Mouse (Mus musculus) embryonic facial prominence, embryonic 11.5 days (tissue): ENCODE data around the gene Adcy1. TPM values are rescaled to one million over a fixed set of nuclear protein-coding genes. Genes with fewer than 3 reads are reported as not detected.
A peak's percentile ranks its signal among the peaks of the same experiment; 100 is the strongest.

ENCODE experiments used
- ATAC-seq: fragments of 200-750 bp; cut with Nextera tagmentation; replicated peaks from 2 replicates; pipeline ENCODE4 v1.8.0; 2017; ENCODE audit warnings: low read depth; ENCODE audit not compliant: insufficient number of reproducible peaks, low FRiP score, low TSS enrichment
- DNase-seq: peaks from one replicate; pipeline ENCODE4 v3.0.0-alpha.2; 2015; ENCODE audit warnings: low spot score
- H3K27ac ChIP-seq: fragments of 300-500 bp; sonication (generic); replicated peaks from 2 replicates; pipeline ENCODE4 v1.5.1; 2014; ENCODE audit warnings: mild to moderate bottlenecking, low read depth, low read length, control low read depth
- H3K27me3 ChIP-seq: fragments of 300-500 bp; sonication (generic); 2 replicates; pipeline ENCODE4 v1.6.1; 2014; ENCODE audit warnings: mild to moderate bottlenecking, low read length, moderate library complexity, mixed read lengths; ENCODE audit not compliant: control insufficient read depth, insufficient read depth
- H3K36me3 ChIP-seq: fragments of 300-500 bp; sonication (generic); replicated peaks from 2 replicates; pipeline ENCODE4 v1.6.1; 2014; ENCODE audit warnings: low read depth, mild to moderate bottlenecking, low read length, moderate library complexity, mixed read lengths; ENCODE audit not compliant: control insufficient read depth, insufficient read depth
- H3K4me1 ChIP-seq: fragments of 300-500 bp; sonication (generic); 2 replicates; pipeline ENCODE4 v1.6.1; 2014; ENCODE audit warnings: low read length, mixed read lengths; ENCODE audit not compliant: control insufficient read depth, insufficient read depth
- H3K4me2 ChIP-seq: fragments of 300-500 bp; sonication (generic); 2 replicates; pipeline ENCODE4 v1.6.1; 2014; ENCODE audit warnings: low read depth, mild to moderate bottlenecking, control low read depth, low read length, moderate library complexity
- H3K4me3 ChIP-seq: fragments of 300-500 bp; sonication (generic); 2 replicates; pipeline ENCODE4 v1.5.1; 2014; ENCODE audit warnings: low read depth, low read length, control low read depth
- H3K9ac ChIP-seq: fragments of 300-500 bp; sonication (generic); replicated peaks from 2 replicates; pipeline ENCODE4 v1.6.1; 2014; ENCODE audit warnings: mild to moderate bottlenecking, control low read depth, low read length
- H3K9me3 ChIP-seq: fragments of 300-500 bp; sonication (generic); replicated peaks from 2 replicates; pipeline ENCODE4 v1.6.1; 2016; ENCODE audit warnings: mild to moderate bottlenecking, low read length, inconsistent platforms, mixed read lengths; ENCODE audit not compliant: control insufficient read depth
- WGBS: fragments of 180-500 bp; shearing (Covaris S2); extraction: QIAGEN DNeasy Blood & Tissue Kit; methylation state at CpG from one replicate; pipeline ENCODE4 v1.1.7; 2014; 5-methylcytosine and 5-hydroxymethylcytosine counted together
- polyA plus RNA-seq: library from polyadenylated mRNA; unstranded; fragments of >200 nt; fragmentation: Nextera tagmentation; extraction: Ambion mirVana; gene quantifications from 2 replicates; pipeline ENCODE4 v1.2.1, GENCODE M21; 2014

The Adcy1 gene
- polyA plus RNA-seq, 1 experiment from 2014 or later = 1.3 TPM

DNA sequence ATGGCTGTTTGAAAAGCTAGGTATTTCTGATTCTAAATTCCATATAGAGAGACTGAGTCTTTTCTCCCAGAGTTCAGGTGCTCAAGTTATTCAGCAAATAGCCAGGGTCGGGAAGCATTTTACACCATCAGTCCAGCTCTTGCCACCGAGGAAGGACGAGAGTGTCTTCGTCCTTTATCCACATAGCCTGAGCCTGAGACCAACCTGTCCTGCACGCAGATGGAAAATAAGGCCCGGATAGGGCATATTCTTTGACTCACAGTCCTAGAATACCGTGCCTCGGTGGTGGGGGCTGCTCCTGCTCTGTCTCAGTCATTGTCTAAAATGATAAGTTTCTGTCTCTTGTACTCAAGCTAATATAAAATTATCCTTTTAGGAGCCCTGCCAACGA lies 137.1 kb downstream of the Adcy1 start:
- no peak for DNase-seq
- no peak for ATAC-seq
- Histone ChIP-seq H3K9me3 (no peaks in the 10 kb centered on the region), H3K9ac (no peak overlapping the region), H3K36me3 (no peaks in the 10 kb centered on the region), H3K27ac (no peak overlapping the region), H3K4me1 (no peaks in the 10 kb centered on the region), H3K4me3 (no peak overlapping the region), H3K27me3 (no peaks in the 10 kb centered on the region), H3K4me2 (no peak overlapping the region)
- WGBS = 84% methylated on average over 9 of the region's 9 CpGs

DNA sequence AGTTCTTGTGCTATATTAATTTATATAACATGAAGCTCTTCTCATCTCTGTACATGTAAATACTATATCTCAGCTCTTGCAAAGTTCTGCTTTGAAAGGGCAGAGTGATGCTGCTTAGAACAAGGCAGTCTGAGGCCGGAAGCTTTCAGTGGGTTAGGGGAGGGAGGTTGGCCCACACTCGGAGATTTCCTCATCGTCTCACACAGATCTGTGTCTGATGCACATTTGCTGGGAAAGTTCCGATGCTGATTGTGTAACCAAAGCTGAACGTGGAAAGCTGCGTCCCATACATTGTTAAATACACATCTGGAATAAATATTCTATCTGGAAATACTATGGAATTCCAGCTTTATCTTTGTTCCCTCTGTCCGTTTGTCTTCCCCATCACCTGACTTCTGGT lies 138.9 kb downstream of the Adcy1 start:
- WGBS = 63% methylated on average over 7 of the region's 7 CpGs
- ATAC-seq = no peak
- Histone ChIP-seq H3K9ac (no peak overlapping the region), H3K9me3 (no peaks in the 10 kb centered on the region), H3K4me3 (no peak overlapping the region), H3K4me2 (no peak overlapping the region), H3K4me1 (no peaks in the 10 kb centered on the region), H3K27me3 (no peaks in the 10 kb centered on the region), H3K27ac (no peak overlapping the region), H3K36me3 (no peaks in the 10 kb centered on the region)
- no peak for DNase-seq

DNA sequence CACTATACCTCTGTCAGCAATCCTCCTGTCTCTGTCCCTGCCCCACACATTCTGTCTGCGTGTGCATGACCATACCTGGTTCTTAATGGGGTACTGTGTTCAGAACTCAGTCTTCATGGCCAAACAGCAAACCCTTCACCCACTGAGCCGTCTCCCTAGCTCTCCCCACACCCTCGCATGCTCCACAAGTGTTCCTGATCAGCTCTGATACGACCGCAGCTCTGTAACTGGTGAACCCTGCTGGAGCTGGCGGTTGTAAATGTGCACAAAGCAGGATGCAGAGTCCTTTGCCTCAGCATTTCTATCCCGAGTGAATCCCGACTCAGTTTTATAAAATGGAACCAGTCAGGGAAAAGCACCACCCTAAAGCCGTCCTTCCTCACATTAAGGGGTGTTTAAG lies 140.6 kb downstream of the Adcy1 start:
- H3K4me1 ChIP-seq = no peaks in the 10 kb centered on the region
- no peak overlapping the region for H3K27ac ChIP-seq
- H3K4me2 ChIP-seq = no peak overlapping the region
- H3K9me3 ChIP-seq = no peaks in the 10 kb centered on the region
- ATAC-seq = no peak
- no peak overlapping the region for H3K9ac ChIP-seq
- H3K36me3 ChIP-seq = no peaks in the 10 kb centered on the region
- H3K27me3 ChIP-seq = no peaks in the 10 kb centered on the region
- no peak overlapping the region for H3K4me3 ChIP-seq
- WGBS = 88% methylated on average over 9 of the region's 9 CpGs
- no peak for DNase-seq

DNA sequence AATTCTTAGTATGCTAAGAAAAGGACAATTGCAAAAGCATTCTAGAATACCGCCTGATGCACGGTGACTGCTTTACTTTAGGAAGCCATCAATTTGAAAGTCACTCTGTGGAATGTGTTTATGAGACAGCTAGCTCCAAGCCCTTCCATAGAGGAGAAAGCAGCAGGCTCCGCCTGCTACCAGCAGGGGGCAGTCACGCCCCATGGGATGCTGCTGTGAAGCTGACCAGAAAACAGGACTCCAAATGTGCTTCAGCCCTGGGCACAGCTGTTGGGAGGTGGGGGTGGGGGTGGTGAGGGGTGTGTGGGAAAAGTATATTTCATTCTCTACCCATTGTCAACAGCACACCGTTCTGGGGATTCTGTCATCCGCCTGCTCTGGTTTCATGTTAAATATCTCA lies 147.1 kb downstream of the Adcy1 start:
- Histone ChIP-seq H3K4me2 (no peak overlapping the region), H3K36me3 (no peaks in the 10 kb centered on the region), H3K27me3 (peaks cover 18% of the 10 kb centered on the region), H3K4me3 (no peak overlapping the region), H3K4me1 (no peaks in the 10 kb centered on the region), H3K9me3 (no peaks in the 10 kb centered on the region), H3K27ac (no peak overlapping the region), H3K9ac (no peak overlapping the region)
- 23% methylated on average over 6 of the region's 6 CpGs for WGBS
- ATAC-seq (no peak), DNase-seq (peak; percentile 82)

DNA sequence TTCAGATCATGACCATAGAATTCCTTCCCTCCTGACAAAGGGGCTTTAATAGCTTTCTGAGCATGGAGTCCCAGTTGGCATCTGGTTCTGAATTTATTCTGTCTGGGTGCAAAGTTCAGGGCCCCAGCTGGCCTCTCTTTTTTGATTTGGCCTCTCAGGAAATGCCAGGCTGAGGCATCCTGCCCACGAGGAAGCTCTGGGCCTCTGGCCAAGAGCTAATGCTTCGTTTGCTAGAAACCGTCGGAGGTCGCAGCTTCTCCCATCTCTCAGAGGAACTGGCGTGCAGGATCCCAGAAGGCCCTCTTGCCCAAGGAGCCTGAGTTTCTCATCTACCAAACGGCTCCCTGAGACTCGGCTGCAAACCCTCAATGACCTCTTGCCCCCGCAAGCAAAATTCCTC lies 147.9 kb downstream of the Adcy1 start:
- no peak overlapping the region for H3K4me2 ChIP-seq
- no peaks in the 10 kb centered on the region for H3K9me3 ChIP-seq
- H3K4me3 ChIP-seq = no peak overlapping the region
- H3K4me1 ChIP-seq = no peaks in the 10 kb centered on the region
- no peak overlapping the region for H3K9ac ChIP-seq
- ATAC-seq (no peak), DNase-seq (no peak)
- peaks cover 18% of the 10 kb centered on the region for H3K27me3 ChIP-seq
- no peak overlapping the region for H3K27ac ChIP-seq
- H3K36me3 ChIP-seq = no peaks in the 10 kb centered on the region
- WGBS = 12% methylated on average over 9 of the region's 9 CpGs

DNA sequence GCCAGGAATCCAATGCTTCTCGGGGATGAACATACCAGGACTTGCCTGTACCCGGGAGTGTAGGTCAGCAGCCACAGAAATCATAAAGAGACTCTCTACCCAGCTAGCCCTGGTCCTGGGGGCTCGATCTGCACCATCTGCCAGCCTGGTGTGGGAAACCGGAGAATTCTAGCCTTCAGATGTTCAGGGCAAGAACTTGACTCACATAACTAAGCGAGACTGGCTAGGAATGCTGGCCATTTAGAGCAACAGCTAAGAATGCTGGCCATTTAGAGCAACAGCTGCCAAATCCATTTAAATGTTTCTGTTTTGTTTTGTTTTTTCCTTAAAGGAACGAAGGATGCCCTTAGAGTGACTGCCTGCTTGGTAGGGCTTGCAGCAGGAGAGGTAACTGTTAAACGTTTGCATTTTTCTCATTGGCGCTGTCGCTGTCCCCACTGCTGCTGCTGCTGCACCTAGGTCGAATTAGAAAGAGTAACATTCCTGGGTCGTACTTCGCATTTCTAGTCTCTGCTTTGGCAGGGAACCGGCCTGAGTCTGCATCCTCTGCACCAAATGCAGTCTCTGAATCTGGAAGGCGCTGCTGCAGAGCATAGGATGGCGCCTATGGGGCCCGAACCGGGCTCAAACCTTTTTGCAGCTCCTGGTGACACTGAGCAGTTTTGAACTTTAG lies 149.0 kb downstream of the Adcy1 start:
- Histone ChIP-seq H3K4me3 (peak overlapping the region; percentile 54), H3K4me1 (no peaks in the 10 kb centered on the region), H3K27ac (no peak overlapping the region), H3K9ac (no peak overlapping the region; the same call in 1 of the 2 replicates), H3K36me3 (no peaks in the 10 kb centered on the region), H3K27me3 (peaks cover 18% of the 10 kb centered on the region), H3K4me2 (peak overlapping the region; percentile 22; the same call in 1 of the 2 replicates), H3K9me3 (no peaks in the 10 kb centered on the region)
- DNase-seq (peak; percentile 31), ATAC-seq (no peak)
- 14% methylated on average over 17 of the region's 17 CpGs for WGBS

DNA sequence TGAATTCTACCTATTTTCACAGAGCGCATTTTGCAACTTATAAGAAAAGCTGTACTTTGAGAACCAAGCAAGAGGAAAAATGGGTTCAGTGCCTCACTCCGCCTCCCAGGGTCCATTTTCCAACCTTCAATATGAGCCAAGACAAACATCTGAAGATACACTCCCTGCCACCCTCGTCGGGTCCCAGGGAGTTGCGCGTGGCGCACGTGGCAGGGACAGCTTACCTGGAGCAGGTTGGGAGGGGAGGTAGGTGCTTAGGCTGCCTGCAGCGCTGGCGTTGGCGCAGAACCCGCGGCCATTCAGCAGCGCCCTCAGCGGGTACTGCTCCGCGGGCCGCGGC lies 149.8 kb downstream of the Adcy1 start:
- no peaks in the 10 kb centered on the region for H3K36me3 ChIP-seq
- H3K4me2 ChIP-seq = peak overlapping the region; percentile 91
- no peak for DNase-seq
- WGBS = 2% methylated on average over 18 of the region's 19 CpGs
- no peaks in the 10 kb centered on the region for H3K4me1 ChIP-seq
- H3K9me3 ChIP-seq = no peaks in the 10 kb centered on the region
- peak overlapping the region; percentile 61 for H3K9ac ChIP-seq
- peak overlapping the region; percentile 54 for H3K4me3 ChIP-seq
- no peak overlapping the region for H3K27ac ChIP-seq
- ATAC-seq = no peak
- peaks cover 18% of the 10 kb centered on the region for H3K27me3 ChIP-seq

DNA sequence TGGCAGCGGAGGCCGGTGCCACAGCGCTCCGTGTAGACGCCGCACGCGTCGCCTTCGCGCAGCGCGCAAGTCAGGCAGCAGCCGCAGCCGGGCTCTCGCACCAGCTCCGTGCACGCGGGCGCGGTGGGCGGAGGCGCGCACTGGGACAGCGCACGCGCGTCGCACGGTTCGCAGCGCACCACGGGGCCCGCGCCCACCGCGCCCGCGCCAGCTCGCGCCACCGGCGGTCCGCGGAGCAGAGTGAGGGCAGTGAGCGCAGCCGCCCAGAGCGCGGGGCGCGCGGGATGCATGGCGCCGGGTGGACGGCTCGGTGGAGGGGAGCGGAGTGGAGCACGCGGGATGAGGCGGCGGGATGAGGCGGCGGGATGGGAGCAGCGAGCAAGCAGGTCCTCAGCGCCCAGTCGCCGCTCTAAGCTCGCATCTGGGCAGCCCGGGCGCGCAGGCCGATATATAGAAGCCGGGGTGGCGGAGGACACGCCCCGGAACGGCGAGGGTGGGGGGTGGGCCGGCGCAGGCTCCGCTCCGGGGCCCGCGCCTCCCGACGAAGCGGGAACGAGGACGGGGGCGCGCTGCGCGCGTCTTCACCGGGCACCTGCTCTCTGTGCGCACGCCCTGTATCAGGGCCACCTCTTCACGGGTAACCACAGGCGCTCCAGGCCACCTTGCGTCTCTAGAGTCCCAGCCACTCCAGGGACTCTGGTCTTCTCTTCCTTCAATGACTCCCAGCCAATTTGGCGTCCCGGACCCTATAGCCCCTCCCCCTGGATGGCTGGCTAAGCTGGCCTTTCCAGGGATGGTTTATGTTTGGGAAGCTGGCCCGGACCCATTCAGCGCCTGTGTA lies 150.4 kb downstream of the Adcy1 start, which contains the start of gene Igfbp3:
TSS of gene Igfbp3 (minus strand) at position 423 of the 841 bp plus-strand sequence.
- peak within 1 kb of the TSS; percentile 54 for H3K4me3 ChIP-seq
- under 1% methylated on average over 98 of the region's 104 CpGs for WGBS
- H3K4me1 ChIP-seq = no peaks in the 10 kb centered on the region
- peak; percentile 83 for ATAC-seq
- H3K27me3 ChIP-seq = peaks cover 18% of the 10 kb centered on the region
- peak within 1 kb of the TSS; percentile 91 for H3K4me2 ChIP-seq
- H3K36me3 ChIP-seq = no peaks in the 10 kb centered on the region
- no peaks in the 10 kb centered on the region for H3K9me3 ChIP-seq
- no peak within 1 kb of the TSS for H3K27ac ChIP-seq
- DNase-seq = peak; percentile 77
- peak within 1 kb of the TSS; percentile 61 for H3K9ac ChIP-seq
